Mouse (Mus musculus): Measurements from ENCODE around the gene Rmnd5a. TPM values are rescaled to one million over a fixed set of nuclear protein-coding genes. Genes with fewer than 3 reads are reported as not detected.
A peak's percentile ranks its signal among the peaks of the same experiment; 100 is the strongest.

The Rmnd5a gene
- total RNA-seq, 2 experiments from 2014 or later: 99.0 to 106 TPM

DNA sequence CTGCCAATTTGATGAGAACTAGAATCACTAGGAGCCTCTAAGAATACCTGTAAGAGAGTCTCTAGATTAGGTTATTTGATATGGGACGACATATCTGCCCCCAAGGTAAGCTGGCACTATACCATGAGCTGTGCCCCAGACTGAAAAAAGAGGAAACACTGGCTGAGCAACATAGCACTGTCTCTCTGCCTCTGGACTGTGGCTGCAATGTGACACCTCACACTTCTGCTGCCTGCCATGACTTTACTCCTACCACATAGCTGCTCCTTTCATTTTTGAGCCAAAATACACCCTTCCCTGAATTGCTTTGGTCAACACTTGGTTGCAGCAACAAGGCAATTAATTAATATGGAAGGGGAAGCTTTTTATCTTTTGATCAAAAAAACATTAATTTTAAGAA, 4.3 kb upstream of the Rmnd5a start:
- no peak for DNase-seq (ENCODE audit: low spot score in 2 of 2)

GRCm38 (mm10) chr6:71442130-71442529, 1.7 kb upstream of the Rmnd5a start:
- no peak for DNase-seq (ENCODE audit: low spot score in 2 of 2)

DNA sequence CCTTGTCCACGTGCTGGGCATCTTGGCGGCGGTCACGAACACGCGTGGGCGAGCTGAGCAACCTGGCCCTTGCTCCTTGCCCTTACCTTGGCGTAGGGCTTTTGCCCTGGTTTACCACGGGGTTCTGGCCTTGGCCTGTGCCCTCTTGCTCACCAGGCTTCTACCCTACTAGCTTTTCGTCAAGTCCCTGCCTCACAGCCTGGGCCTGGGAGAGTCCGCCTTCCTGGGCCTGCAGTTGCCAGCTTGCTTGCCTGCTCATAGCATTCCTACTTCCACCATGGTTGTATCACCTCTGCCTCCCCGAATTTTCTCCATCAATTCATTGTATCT, 779 bp upstream of the Rmnd5a start:
- DNase-seq (ENCODE audit: low spot score in 2 of 2): no peak

- no peak for DNase-seq (ENCODE audit: low spot score in 2 of 2)
Observed at GRCm38 (mm10) chr6:71440217-71440491, 283 bp downstream of the Rmnd5a start.

DNA sequence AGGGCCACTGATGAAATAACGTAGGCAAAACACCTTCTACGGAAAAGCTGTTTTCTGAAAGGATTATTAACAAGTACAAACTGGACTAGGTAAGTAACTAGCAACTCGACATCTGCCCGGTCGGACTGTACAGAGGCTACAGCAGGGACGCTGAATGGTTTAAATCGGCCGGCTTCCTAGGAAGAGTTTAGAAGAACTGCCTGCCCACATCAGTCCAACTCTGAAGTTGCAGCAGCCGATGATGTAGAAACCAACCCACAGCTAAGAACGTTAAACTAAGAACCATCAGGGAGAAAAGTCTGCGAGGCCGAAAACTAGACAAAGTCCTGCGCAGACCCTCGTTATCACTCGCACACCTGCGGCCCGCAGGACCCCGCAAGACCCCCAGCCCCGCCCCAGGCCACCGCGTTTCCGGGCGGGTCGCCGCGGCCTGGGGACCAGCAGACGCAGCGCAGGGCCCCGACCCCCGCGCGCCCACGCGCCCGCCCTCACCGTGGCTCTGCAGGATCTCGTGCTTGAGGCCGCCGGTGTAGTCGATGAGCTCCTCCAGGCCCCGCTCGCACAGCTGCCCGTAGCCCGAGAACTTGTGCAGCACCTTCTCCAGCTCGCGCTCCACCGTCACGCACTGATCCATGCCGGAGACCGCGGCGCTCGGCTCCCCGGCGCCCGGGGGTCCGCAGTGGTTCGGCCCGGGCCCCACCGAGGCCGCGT, 776 bp downstream of the Rmnd5a start:
- DNase-seq (ENCODE audit: low spot score in 2 of 2): peak; percentile 35 to 65

GRCm38 (mm10) chr6:71438070-71438469, 2.4 kb downstream of the Rmnd5a start:
- DNase-seq (ENCODE audit: low spot score in 2 of 2): no peak

- DNase-seq (ENCODE audit: low spot score in 2 of 2): peak in 1 of 2 experiments; percentile 13
Observed at GRCm38 (mm10) chr6:71427996-71428725, 12.3 kb downstream of the Rmnd5a start.

GRCm38 (mm10) chr6:71425681-71426080, 14.8 kb downstream of the Rmnd5a start:
- DNase-seq (ENCODE audit: low spot score in 2 of 2): peak in 1 of 2 experiments; percentile 13

- peak in 1 of 2 experiments; percentile 19 for DNase-seq (ENCODE audit: low spot score in 2 of 2)
Observed at GRCm38 (mm10) chr6:71423116-71423515, 17.3 kb downstream of the Rmnd5a start.

DNA sequence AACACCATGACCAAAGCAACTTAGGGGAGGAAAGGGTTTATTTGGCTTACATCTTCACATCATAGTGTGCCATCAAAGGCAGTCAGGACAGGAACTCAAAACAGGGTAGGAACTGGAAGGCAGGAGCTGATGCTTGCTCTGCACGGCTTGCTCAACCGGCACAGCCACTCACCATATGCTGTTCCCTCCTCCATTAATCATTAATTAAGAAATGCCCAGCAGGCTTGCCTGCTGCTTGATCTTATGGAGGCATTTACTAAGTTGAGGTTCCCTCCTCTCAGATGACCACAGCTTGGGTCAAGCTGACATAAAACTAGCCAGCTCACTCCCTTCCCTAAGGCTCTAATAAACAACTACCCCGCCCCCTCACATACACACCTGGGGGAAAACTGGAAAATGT, 18.3 kb downstream of the Rmnd5a start:
- DNase-seq (ENCODE audit: low spot score in 2 of 2): no peak

DNA sequence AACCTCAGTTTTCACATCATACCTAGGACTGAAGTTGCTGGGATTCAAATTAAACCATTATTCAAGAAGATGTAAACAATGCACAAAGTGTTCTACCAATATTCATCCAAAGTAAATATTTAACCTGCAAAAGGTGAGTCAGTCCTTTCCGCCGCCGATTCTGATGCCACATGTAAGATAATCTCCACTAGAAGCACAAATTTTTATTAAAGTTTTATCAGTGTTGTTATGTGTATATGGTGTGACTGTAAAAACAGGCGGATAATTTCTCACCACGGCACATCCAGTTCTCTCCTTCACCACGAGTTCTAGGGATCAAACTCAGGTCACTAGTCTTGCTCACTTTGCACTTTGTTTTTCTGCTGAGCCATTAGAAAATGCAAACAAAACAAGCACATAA, 19.6 kb downstream of the Rmnd5a start:
- no peak for DNase-seq (ENCODE audit: low spot score in 2 of 2)

DNA sequence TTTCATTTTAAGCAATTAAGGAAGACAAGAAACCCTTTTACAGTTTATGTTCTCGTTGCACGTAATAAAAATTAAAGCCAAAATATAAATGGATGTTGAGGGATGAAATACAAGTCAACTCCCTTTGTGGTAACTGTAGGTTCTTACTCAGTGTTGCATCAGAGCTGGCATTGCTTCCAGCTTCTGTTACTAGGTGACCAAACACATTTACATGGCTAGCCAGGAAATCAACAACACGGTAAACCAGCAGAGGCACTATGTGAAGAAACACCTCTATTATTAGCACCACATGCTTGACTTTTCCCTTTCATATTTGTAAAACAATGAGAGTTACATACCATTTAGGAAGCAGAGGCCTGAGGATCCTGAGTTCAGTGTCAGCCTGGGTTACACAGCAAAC, 21.6 kb downstream of the Rmnd5a start:
- no peak for DNase-seq (ENCODE audit: low spot score in 2 of 2)

DNA sequence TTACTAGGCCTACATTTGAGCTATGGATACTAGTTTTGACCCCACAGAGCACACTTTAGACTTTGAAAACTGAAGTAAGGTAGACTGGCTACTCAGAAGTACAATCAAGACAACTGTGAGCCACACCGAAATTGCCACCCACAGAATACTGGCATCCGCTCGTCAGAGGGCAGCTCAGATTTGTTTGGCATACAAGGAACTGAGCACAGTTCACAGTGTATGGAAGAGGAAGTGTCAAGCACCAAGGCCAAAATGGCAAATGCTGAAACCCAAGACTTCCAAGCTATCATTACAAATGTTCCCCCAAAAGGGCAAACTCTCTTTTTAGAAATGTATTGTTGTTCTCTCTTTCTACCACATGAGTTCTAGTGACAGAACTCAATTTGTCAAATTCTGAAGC, 25.0 kb downstream of the Rmnd5a start:
- DNase-seq (ENCODE audit: low spot score in 2 of 2): no peak

DNA sequence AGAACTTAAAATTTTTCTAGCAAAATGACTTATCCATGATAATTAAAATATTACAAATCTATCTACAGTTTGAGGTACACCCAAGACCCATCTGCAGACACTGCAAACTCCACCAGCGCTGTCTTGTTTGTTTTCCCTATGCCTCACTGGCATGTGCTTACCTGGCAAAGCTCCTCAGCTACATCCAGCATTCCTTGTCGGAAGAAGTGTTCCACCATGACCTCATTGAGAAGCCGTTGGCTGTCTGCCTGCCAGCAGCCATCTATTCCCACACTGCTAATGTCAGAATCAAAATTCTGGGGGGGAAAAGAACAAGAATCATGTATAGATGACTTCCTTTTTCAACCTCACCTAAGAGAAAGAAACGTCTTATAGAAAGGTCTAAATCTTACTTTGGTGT, 25.8 kb downstream of the Rmnd5a start:
- DNase-seq (ENCODE audit: low spot score in 2 of 2): no peak

GRCm38 (mm10) chr6:71398829-71399609, 41.4 kb downstream of the Rmnd5a start:
- peak in 1 of 2 experiments; percentile 16 for DNase-seq (ENCODE audit: low spot score in 2 of 2)

DNA sequence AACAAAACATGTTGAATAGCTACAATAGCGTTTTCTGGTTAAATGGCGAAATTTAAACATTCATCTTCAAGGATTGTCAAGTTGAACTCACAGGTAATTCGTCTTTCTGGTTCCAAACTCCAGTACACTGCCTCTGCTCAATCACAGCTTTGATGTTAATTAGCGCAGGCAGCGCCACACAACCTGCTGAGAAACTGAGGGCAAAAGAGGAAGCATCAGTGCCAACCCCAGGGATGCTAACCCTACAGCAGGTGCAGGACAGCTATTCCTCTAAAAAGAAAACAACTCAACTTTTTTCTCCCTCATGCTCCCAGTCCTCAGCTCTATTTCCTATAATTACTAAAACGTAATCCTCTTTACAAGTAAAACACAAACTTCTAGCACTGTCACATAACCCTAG, 43.7 kb downstream of the Rmnd5a start:
- no peak for DNase-seq (ENCODE audit: low spot score in 2 of 2)

GRCm38 (mm10) chr6:71396016-71396415, 44.4 kb downstream of the Rmnd5a start:
- no peak for DNase-seq (ENCODE audit: low spot score in 2 of 2)

DNA sequence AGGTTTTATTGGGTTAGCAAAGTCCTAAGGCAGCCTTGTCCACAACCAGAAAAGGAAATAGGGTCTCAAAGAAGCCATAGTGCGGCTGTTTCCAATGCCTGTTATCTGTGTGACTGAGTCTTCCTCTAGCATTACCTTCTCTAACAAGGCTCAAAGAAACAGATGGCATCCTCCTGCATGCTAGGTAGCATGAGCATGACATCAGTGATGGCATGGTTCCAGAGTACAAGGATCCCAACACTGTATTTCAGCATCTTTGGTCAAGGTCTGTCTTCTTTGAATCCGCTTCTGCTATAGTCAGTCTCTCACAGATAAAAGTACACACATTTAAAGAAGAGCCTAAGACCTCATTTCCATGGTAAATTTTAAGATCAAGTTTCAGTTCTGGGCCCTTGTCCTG, 49.9 kb downstream of the Rmnd5a start:
- DNase-seq (ENCODE audit: low spot score in 2 of 2): no peak

DNA sequence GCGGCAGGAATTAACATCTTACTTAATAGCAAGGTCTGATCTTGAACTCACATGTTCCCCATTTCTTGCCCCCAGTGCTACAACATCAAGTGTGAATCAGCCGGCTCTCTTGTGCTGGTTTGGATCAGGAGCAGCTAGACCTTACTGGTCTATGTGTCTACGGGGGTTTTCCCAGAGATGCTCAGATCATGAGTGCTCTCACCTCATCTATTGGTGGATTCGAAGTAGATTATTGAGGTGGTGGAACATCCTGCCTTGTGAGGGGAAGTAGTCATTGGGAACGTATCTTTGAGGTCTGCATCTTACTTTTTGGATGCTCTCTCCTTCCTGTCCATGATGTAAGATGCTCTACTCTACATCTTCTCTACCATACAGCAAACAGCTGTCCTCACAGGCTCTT, 58.8 kb downstream of the Rmnd5a start:
- DNase-seq (ENCODE audit: low spot score in 2 of 2): no peak

DNA sequence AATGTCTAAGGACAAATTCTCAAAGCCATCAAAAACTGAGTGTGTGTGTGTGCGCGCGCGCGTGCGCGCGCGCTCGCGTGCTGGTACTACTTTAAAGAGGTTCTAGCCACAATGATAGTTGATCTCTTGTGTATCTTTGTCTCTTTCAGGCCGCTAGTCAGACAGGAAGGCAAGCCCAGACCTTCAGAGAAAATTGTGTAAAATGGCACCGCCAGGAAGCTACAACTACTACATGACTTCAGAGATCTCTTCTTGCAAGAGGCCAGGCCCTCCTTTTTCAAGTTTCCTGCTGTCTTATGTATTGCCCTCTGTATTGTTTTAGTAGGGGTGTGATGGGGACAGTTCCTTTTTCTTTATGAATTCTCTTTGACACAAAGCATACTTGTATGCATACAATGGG, 63.7 kb downstream of the Rmnd5a start:
- no peak for DNase-seq (ENCODE audit: low spot score in 2 of 2)

- DNase-seq (ENCODE audit: low spot score in 2 of 2): no peak
Observed at GRCm38 (mm10) chr6:71374921-71375320, 65.5 kb downstream of the Rmnd5a start.

DNA sequence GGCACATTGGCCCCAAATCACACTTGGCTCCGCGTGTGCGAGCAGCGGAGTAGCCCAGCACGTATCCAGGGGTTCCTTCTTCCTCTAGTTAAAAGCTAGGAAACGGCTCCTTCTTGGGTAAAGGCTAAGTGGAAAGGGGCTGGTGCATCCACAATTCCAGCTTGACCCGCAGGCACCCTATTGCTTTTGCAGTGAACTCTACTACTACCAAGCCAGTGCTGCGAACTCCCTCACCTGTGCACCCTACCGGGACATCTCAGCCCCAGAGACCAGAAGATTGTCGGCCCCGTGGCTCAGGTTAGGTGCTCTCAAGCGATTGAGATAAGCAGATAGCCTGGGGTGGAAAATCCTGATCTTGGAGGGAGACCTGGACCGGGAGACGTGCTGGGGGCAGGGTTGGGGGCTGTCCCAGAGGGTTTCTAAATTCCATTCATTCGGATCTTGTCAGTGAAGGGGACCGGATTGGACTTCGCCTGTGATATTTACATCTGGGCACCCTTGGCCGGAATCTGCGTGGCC, 66.1 kb downstream of the Rmnd5a start:
- DNase-seq (ENCODE audit: low spot score in 2 of 2): no peak
